Mouse (Mus musculus) MEL (cell line): Measurements from ENCODE around the gene Spint3. TPM values are rescaled to one million over a fixed set of nuclear protein-coding genes. Genes with fewer than 3 reads are reported as not detected.

ENCODE experiments used
- DNase-seq: peaks from one replicate; pipeline ENCODE4 v3.0.0; 2011; ENCODE audit warnings: low read depth, low spot score
- H3K27ac ChIP-seq: 2 replicates; pipeline ENCODE4 v1.5.1; 2012; ENCODE audit warnings: low read depth, mild to moderate bottlenecking, control low read depth, low read length, moderate library complexity; ENCODE audit not compliant: control insufficient read depth
- H3K27me3 ChIP-seq, 2 experiments: fragments of 150-350 bp in 1 of 2; sonication (generic) in 1 of 2; 2 replicates each; pipeline ENCODE4 v1.6.1; 2012; ENCODE audit warnings: low read length in 2 of 2, mild to moderate bottlenecking in 2 of 2, improper control_type of control experiment in 1 of 2, moderate library complexity in 1 of 2; ENCODE audit not compliant: insufficient read depth in 2 of 2, control insufficient read depth in 1 of 2
- H3K36me3 ChIP-seq, 2 experiments: 2 replicates each; pipeline ENCODE4 v1.6.1; 2012 to 2014; ENCODE audit warnings: low read length in 2 of 2, improper control_type of control experiment in 1 of 2, inconsistent platforms in 1 of 2, mild to moderate bottlenecking in 1 of 2; ENCODE audit not compliant: insufficient read depth in 2 of 2, control insufficient read depth in 1 of 2
- H3K4me1 ChIP-seq, 2 experiments: fragments of 150-350 bp in 1 of 2; sonication (generic) in 1 of 2; 2 replicates each; pipeline ENCODE4 v1.6.1; 2012; ENCODE audit warnings: low read length in 2 of 2, improper control_type of control experiment in 1 of 2, mild to moderate bottlenecking in 1 of 2; ENCODE audit not compliant: insufficient read depth in 2 of 2, control insufficient read depth in 1 of 2
- H3K4me3 ChIP-seq, 2 experiments: fragments of 150-350 bp in 1 of 2; sonication (generic) in 1 of 2; 2 replicates each; pipeline ENCODE4 v1.5.1; 2012; ENCODE audit warnings: low read depth in 2 of 2, low read length in 2 of 2, mild to moderate bottlenecking in 2 of 2, moderate library complexity in 2 of 2, control low read depth in 1 of 2, improper control_type of control experiment in 1 of 2; ENCODE audit not compliant: control insufficient read depth in 1 of 2, insufficient read depth in 1 of 2
- H3K79me2 ChIP-seq: 2 replicates; pipeline ENCODE4 v1.6.1; 2012; ENCODE audit warnings: mild to moderate bottlenecking, low read length, moderate library complexity; ENCODE audit not compliant: control insufficient read depth, poor library complexity, insufficient read depth
- H3K9ac ChIP-seq: 2 replicates; pipeline ENCODE4 v1.6.1; 2012; ENCODE audit warnings: low read depth, mild to moderate bottlenecking, control low read depth, low read length, moderate library complexity; ENCODE audit not compliant: control insufficient read depth, poor library complexity, severe bottlenecking
- H3K9me3 ChIP-seq: fragments of 150-350 bp; sonication (generic); replicated peaks from 2 replicates; pipeline ENCODE4 v1.6.1; 2012; ENCODE audit warnings: mild to moderate bottlenecking, low read length, improper control_type of control experiment, moderate library complexity; ENCODE audit not compliant: insufficient read depth
- CHD2 ChIP-seq: IDR thresholded peaks from 2 replicates; pipeline ENCODE4 v1.6.1; 2011; ENCODE audit warnings: low read length, improper control_type of control experiment
- CTCF ChIP-seq, 3 experiments: IDR thresholded peaks in 2 of 3; conservative IDR thresholded peaks in 1 of 3; 2 replicates each; pipeline ENCODE4 v1.5.1; 2011 to 2012; ENCODE audit warnings: low read length in 3 of 3, low read depth in 2 of 3, mild to moderate bottlenecking in 2 of 3, improper control_type of control experiment in 1 of 3, inconsistent platforms in 1 of 3, mixed read lengths in 1 of 3, moderate library complexity in 1 of 3; ENCODE audit not compliant: control insufficient read depth in 1 of 3, insufficient read depth in 1 of 3, poor library complexity in 1 of 3, severe bottlenecking in 1 of 3
- ELF1 ChIP-seq: IDR thresholded peaks from 2 replicates; pipeline ENCODE4 v1.6.1; 2014; ENCODE audit warnings: low read depth, mild to moderate bottlenecking, inconsistent platforms, low read length, improper control_type of control experiment, moderate library complexity
- ETS1 ChIP-seq: IDR thresholded peaks from 2 replicates; pipeline ENCODE4 v1.6.1; 2012; ENCODE audit warnings: low read depth, mild to moderate bottlenecking, inconsistent platforms, low read length, improper control_type of control experiment, moderate library complexity
- GABPA ChIP-seq: IDR thresholded peaks from 2 replicates; pipeline ENCODE4 v1.6.1; 2012; ENCODE audit warnings: low read depth, mild to moderate bottlenecking, inconsistent platforms, low read length, improper control_type of control experiment, moderate library complexity
- HCFC1 ChIP-seq: IDR thresholded peaks from 2 replicates; pipeline ENCODE4 v1.6.1; 2012; ENCODE audit warnings: low read depth, mild to moderate bottlenecking, inconsistent platforms, low read length, improper control_type of control experiment, moderate library complexity
- JUND ChIP-seq: IDR thresholded peaks from 2 replicates; pipeline ENCODE4 v1.6.1; 2011; ENCODE audit warnings: low read depth, mild to moderate bottlenecking, improper control_type of control experiment, low read length
- KAT2A ChIP-seq: conservative IDR thresholded peaks from 2 replicates; pipeline ENCODE4 v1.6.1; 2012; ENCODE audit warnings: low read depth, low read length, improper control_type of control experiment, inconsistent platforms
- MXI1 ChIP-seq: IDR thresholded peaks from 2 replicates; pipeline ENCODE4 v1.6.1; 2011; ENCODE audit warnings: mild to moderate bottlenecking, low read depth, low read length, improper control_type of control experiment
- MYB ChIP-seq: IDR thresholded peaks from 2 replicates; pipeline ENCODE4 v1.6.1; 2011; ENCODE audit warnings: mild to moderate bottlenecking, low read depth, low read length, improper control_type of control experiment
- MYC ChIP-seq: IDR thresholded peaks from 2 replicates; pipeline ENCODE4 v1.6.1; 2011; ENCODE audit warnings: low read depth, mild to moderate bottlenecking, low read length, improper control_type of control experiment, moderate library complexity
- NELFE ChIP-seq: IDR thresholded peaks from 2 replicates; pipeline ENCODE4 v1.6.1; 2011; ENCODE audit warnings: low read depth, low read length, improper control_type of control experiment
- POLR2A ChIP-seq, 2 experiments: IDR thresholded peaks; 2 replicates each; pipeline ENCODE4 v1.6.1; 2011 to 2012; ENCODE audit warnings: low read length in 2 of 2, mild to moderate bottlenecking in 2 of 2, control low read depth in 1 of 2, improper control_type of control experiment in 1 of 2, low read depth in 1 of 2, moderate library complexity in 1 of 2; ENCODE audit not compliant: control insufficient read depth in 1 of 2, insufficient read depth in 1 of 2, poor library complexity in 1 of 2
- SIN3A ChIP-seq: IDR thresholded peaks from 2 replicates; pipeline ENCODE4 v1.6.1; 2012; ENCODE audit warnings: low read length, improper control_type of control experiment, inconsistent platforms
- TBP ChIP-seq: IDR thresholded peaks from 2 replicates; pipeline ENCODE4 v1.8.0; 2011; ENCODE audit warnings: low read depth, low read length, improper control_type of control experiment
- TCF12 ChIP-seq: IDR thresholded peaks from 2 replicates; pipeline ENCODE4 v1.6.1; 2014; ENCODE audit warnings: low read depth, mild to moderate bottlenecking, inconsistent platforms, low read length, improper control_type of control experiment, moderate library complexity
- USF2 ChIP-seq, 2 experiments: IDR thresholded peaks; 2 replicates each; pipeline ENCODE4 v1.6.1; 2011 to 2012; ENCODE audit warnings: improper control_type of control experiment in 2 of 2, low read length in 2 of 2, borderline replicate concordance in 1 of 2, inconsistent platforms in 1 of 2, low read depth in 1 of 2, mild to moderate bottlenecking in 1 of 2; ENCODE audit not compliant: insufficient read depth in 1 of 2
- ZKSCAN1 ChIP-seq: IDR thresholded peaks from 2 replicates; pipeline ENCODE4 v1.6.1; 2012; ENCODE audit warnings: low read depth, mild to moderate bottlenecking, inconsistent platforms, low read length, improper control_type of control experiment, moderate library complexity
- ZNF384 ChIP-seq: IDR thresholded peaks from 2 replicates; pipeline ENCODE4 v1.6.1; 2012; ENCODE audit warnings: low read depth, mild to moderate bottlenecking, inconsistent platforms, low read length, improper control_type of control experiment
- polyA plus RNA-seq, 2 experiments: library from polyadenylated mRNA; stranded (reverse) in 1 of 2; unstranded in 1 of 2; fragments of >175 nt in 1 of 2; fragments of >200 nt in 1 of 2; gene quantifications; 2 replicates each; pipeline versions ENCODE4 v1.2.1 to v1.2.4; 2012; ENCODE audit warnings: low replicate concordance in 2 of 2, low read depth in 1 of 2; ENCODE audit not compliant: insufficient read length in 2 of 2, insufficient read depth in 1 of 2, missing spikeins in 1 of 2
- total RNA-seq: library from RNA; depleted of rRNA; stranded (reverse); fragments of 300-350 nt; gene quantifications from 2 replicates; pipeline ENCODE4 v1.2.3, GENCODE M21; 2012

Gene Spint3
- total and polyA plus RNA-seq, 3 experiments, result not detected

DNA sequence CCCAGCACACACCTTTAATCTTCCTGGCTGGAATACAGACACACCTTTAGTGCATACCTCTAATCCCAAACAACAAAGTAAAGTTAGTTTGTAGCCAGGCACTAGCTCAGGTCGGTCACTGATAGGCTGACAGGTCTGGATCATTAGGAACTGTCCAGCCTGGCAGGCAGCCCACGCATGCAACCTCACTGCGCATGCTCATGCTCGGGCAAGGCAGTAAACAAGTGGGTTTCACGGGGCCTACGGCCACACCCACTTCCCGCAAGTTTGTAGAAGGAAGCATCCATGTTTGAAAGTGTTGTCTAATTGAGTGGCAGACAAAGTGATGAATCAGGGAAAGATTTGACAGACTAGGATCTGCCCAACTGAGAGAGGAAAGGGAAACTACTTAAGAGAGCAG lies 30.7 kb downstream of the Spint3 start:
- DNase-seq, result no peak
- H3K4me1 ChIP-seq, result no peaks in the 10 kb centered on the region
- H3K36me3 ChIP-seq, result no peaks in the 10 kb centered on the region
- H3K4me3 ChIP-seq, result no peak overlapping the region
- H3K9ac ChIP-seq, result no peak overlapping the region
- TF ChIP-seq MYC (no peak), CTCF (IDR thresholded peaks at IDR 0.05 in 2 of 3, conservative IDR thresholded peaks at IDR 0.05 in 1 of 3; ENCODE audit: control insufficient read depth in 1 of 3, insufficient read depth in 1 of 3, low read depth in 2 of 3, low read length in 3 of 3, poor library complexity in 1 of 3, severe bottlenecking in 1 of 3) (no peak), SIN3A (no peak), ETS1 (no peak), JUND (no peak), HCFC1 (no peak), TBP (no peak), TCF12 (no peak), GABPA (no peak)
- H3K9me3 ChIP-seq, result no peaks in the 10 kb centered on the region
- H3K79me2 ChIP-seq, result no peaks in the 10 kb centered on the region
- H3K27ac ChIP-seq, result no peak overlapping the region
- peaks cover 3% of the 10 kb centered on the region in 2 experiments; a peak in 3 of 4 replicates for H3K27me3 ChIP-seq

DNA sequence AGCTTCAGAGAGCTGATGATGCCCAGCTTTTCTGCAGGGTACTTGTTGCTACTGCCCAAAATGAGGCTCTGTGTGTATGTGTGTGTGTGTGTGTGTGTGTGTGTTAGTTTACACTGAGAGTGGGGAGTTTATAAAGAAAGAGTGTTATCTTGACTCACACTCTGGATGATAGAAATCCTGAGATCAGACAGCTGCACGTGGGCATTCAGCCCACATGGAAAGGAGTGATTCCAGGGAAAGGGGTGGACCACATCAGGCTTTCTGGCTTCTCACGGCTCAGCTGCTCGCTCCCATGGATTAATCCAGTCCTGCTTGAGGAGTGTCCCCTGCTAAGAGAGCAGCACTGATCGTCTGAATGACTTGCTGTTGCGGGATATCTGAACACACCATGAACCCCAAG lies 31.1 kb downstream of the Spint3 start:
- H3K9ac ChIP-seq, result no peak overlapping the region
- H3K4me3 ChIP-seq, result no peak overlapping the region
- DNase-seq, result no peak
- TF ChIP-seq CTCF (IDR thresholded peaks at IDR 0.05 in 2 of 3, conservative IDR thresholded peaks at IDR 0.05 in 1 of 3; ENCODE audit: control insufficient read depth in 1 of 3, insufficient read depth in 1 of 3, low read depth in 2 of 3, low read length in 3 of 3, poor library complexity in 1 of 3, severe bottlenecking in 1 of 3), result no peak
- no peak for TF ChIP-seq ELF1
- no peak for TF ChIP-seq TCF12
- no peak for TF ChIP-seq ETS1
- no peak for TF ChIP-seq USF2 (IDR thresholded peaks at IDR 0.05; ENCODE audit: borderline replicate concordance in 1 of 2, insufficient read depth in 1 of 2, low read depth in 1 of 2, low read length in 2 of 2)
- no peak for TF ChIP-seq NELFE
- no peak for TF ChIP-seq ZKSCAN1
- TF ChIP-seq ZNF384, result no peak
- no peak for TF ChIP-seq KAT2A
- TF ChIP-seq CHD2, result no peak
- no peak for TF ChIP-seq POLR2A (IDR thresholded peaks at IDR 0.05; ENCODE audit: control insufficient read depth in 1 of 2, insufficient read depth in 1 of 2, low read depth in 1 of 2, low read length in 2 of 2, poor library complexity in 1 of 2)
- TF ChIP-seq MXI1, result no peak
- no peak for TF ChIP-seq MYB
- H3K4me1 ChIP-seq, result no peaks in the 10 kb centered on the region
- H3K27me3 ChIP-seq, result peaks cover 3% of the 10 kb centered on the region in 2 experiments; a peak in 3 of 4 replicates
- no peaks in the 10 kb centered on the region for H3K9me3 ChIP-seq
- no peaks in the 10 kb centered on the region for H3K79me2 ChIP-seq
- H3K27ac ChIP-seq, result no peak overlapping the region
- no peaks in the 10 kb centered on the region for H3K36me3 ChIP-seq
